Mouse (Mus musculus) E14TG2a.4 (cell line): Measurements from ENCODE around the gene 9530077C05Rik.

ENCODE experiments used
- CTCF ChIP-seq: conservative IDR thresholded peaks from 2 replicates; pipeline ENCODE4 v1.5.1; 2014; ENCODE audit warnings: low read length
- NANOG ChIP-seq: IDR thresholded peaks from 2 replicates; pipeline ENCODE4 v1.6.1; 2014; ENCODE audit warnings: borderline replicate concordance, low read length, mixed read lengths
- POU5F1 ChIP-seq: IDR thresholded peaks from 2 replicates; pipeline ENCODE4 v1.6.1; 2014; ENCODE audit warnings: low read length, borderline replicate concordance

DNA sequence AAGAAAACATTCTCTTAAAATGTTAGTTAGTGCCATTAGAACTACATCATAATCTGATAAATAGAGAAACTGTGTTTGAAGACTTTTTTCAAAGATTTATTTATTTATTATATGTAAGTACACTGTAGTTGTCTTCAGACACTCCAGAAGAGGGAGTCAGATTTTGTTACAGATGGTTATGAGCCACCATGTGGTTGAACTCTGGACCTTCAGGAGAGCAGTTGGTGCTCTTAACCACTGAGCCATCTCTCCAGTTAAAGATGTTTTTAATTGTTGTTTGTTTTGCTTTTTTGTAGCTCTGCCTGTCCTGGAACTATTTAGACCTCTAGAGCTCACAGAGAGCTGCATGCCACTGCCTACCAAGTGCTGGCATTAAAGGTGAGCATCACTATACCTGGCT is 43.7 kb downstream of the 9530077C05Rik start:
- no peak for TF ChIP-seq CTCF
- no peak for TF ChIP-seq POU5F1
- TF ChIP-seq NANOG = no peak
